Mouse (Mus musculus): Measurements from ENCODE around the gene Thoc6.

- TF ChIP-seq EP300 (optimal IDR thresholded peaks at IDR 0.05): no peak
- TF ChIP-seq CTCF (IDR thresholded peaks at IDR 0.05; ENCODE audit: low read depth): no peak
Measured at GRCm38 (mm10) chr17:23660876-23661200, 12.8 kb downstream of the Thoc6 start.

Measured in stomach, postnatal 0 days (tissue).